Mouse (Mus musculus): ENCODE measurements around the gene Wbp4. TPM values are rescaled to one million over a fixed set of nuclear protein-coding genes. Genes with fewer than 3 reads are reported as not detected.

Gene Wbp4
- polyA plus RNA-seq, 1 experiment from 2014 or later, result 45.1 TPM

GRCm38 (mm10) chr14:79503371-79504075 lies 22.2 kb upstream of the Wbp4 start:
- Histone ChIP-seq H3K4me3 (no peak overlapping the region), H3K36me3 (no peaks in the 10 kb centered on the region), H3K4me2 (no peak overlapping the region), H3K9ac (no peak overlapping the region), H3K27ac (replicated peaks) (peak overlapping the region; percentile 25; the same call in 1 of the 2 replicates), H3K9me3 (no peaks in the 10 kb centered on the region), H3K27me3 (no peaks in the 10 kb centered on the region), H3K4me1 (replicated peaks) (peaks cover 8% of the 10 kb centered on the region; the same call in 1 of the 2 replicates)
- 61% methylated on average over 5 of the region's 5 CpGs for WGBS
- ATAC-seq (ENCODE audit: low read depth), result no peak

- no peak for ATAC-seq (ENCODE audit: low read depth)
- Histone ChIP-seq H3K27me3 (no peaks in the 10 kb centered on the region), H3K36me3 (no peaks in the 10 kb centered on the region), H3K9me3 (no peaks in the 10 kb centered on the region), H3K4me1 (replicated peaks) (peaks cover 8% of the 10 kb centered on the region; the same call in 1 of the 2 replicates), H3K4me2 (no peak overlapping the region), H3K27ac (replicated peaks) (no peak overlapping the region), H3K9ac (no peak overlapping the region), H3K4me3 (no peak overlapping the region)
- WGBS, result 86% methylated on average over 4 of the region's 4 CpGs
Measured at GRCm38 (mm10) chr14:79500756-79501155, 19.4 kb upstream of the Wbp4 start.

DNA sequence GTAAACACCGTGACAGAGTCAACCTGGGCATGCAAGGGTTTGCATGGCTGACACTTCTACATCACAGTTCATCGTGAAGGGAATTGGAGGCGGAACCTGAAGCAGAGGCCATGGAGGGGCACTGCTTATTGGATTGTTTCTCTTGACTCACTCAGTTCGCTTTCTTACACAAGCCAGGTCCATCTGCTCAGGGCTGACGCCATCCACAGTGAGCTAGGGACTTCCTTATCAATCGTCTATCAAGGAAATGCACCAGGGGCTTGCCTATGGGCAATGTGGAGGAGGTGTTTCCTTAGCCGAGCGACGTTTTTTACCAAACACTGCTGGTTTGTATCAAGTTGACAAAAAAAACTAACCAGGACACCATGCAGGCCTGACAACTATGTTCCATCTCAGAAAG lies 18.0 kb upstream of the Wbp4 start:
- Histone ChIP-seq H3K27ac (replicated peaks) (no peak overlapping the region), H3K27me3 (no peaks in the 10 kb centered on the region), H3K4me3 (no peak overlapping the region), H3K4me2 (no peak overlapping the region), H3K4me1 (replicated peaks) (peaks cover 8% of the 10 kb centered on the region; the same call in 1 of the 2 replicates), H3K9me3 (no peaks in the 10 kb centered on the region), H3K36me3 (no peaks in the 10 kb centered on the region), H3K9ac (no peak overlapping the region)
- no peak for ATAC-seq (ENCODE audit: low read depth)
- WGBS, result 91% methylated on average over 9 of the region's 9 CpGs

DNA sequence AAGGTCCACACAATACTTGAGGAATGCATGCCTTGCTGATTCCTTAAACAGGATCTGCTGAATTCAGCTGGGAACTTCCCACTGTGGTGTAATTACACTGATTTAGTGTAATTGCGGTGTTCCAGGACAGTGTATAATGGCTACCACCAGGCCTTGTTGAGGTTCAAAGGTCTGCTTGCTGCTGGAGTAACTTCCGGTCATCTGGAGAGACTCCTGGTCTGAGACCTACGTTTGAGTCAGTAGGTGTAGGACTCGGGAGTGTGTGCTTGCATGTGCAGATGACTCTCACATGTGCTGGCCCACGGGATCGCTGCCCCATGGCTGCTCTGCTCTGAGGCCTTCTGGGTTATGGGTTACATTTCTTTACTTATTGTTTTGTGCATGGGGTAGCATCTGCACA lies 13.0 kb upstream of the Wbp4 start:
- H3K9me3 ChIP-seq, result no peaks in the 10 kb centered on the region
- no peak overlapping the region for H3K4me2 ChIP-seq
- H3K4me1 ChIP-seq (replicated peaks), result no peaks in the 10 kb centered on the region
- H3K27ac ChIP-seq (replicated peaks), result no peak overlapping the region
- H3K9ac ChIP-seq, result no peak overlapping the region
- no peak overlapping the region for H3K4me3 ChIP-seq
- WGBS, result 68% methylated on average over 6 of the region's 6 CpGs
- H3K36me3 ChIP-seq, result no peaks in the 10 kb centered on the region; the same call in 1 of the 2 replicates
- no peaks in the 10 kb centered on the region for H3K27me3 ChIP-seq
- ATAC-seq (ENCODE audit: low read depth), result no peak

GRCm38 (mm10) chr14:79490246-79490645 lies 8.9 kb upstream of the Wbp4 start:
- Histone ChIP-seq H3K4me1 (replicated peaks) (peaks cover 22% of the 10 kb centered on the region), H3K27me3 (0 out of 2 replicates have a peak, but pooled peaks cover 8% of the 10 kb centered on the region), H3K9me3 (no peaks in the 10 kb centered on the region), H3K4me3 (no peak overlapping the region), H3K36me3 (no peaks in the 10 kb centered on the region; the same call in 1 of the 2 replicates), H3K27ac (replicated peaks) (no peak overlapping the region), H3K4me2 (no peak overlapping the region), H3K9ac (no peak overlapping the region)
- 79% methylated on average over 3 of the region's 3 CpGs for WGBS
- no peak for ATAC-seq (ENCODE audit: low read depth)

GRCm38 (mm10) chr14:79489150-79489549 lies 7.8 kb upstream of the Wbp4 start:
- no peaks in the 10 kb centered on the region for H3K9me3 ChIP-seq
- no peak overlapping the region for H3K9ac ChIP-seq
- H3K27ac ChIP-seq (replicated peaks), result peak overlapping the region; percentile 46; the same call in 1 of the 2 replicates
- ATAC-seq (ENCODE audit: low read depth), result peak; percentile 45; the same call in 1 of the 2 replicates
- no peak overlapping the region for H3K4me2 ChIP-seq
- H3K36me3 ChIP-seq, result no peaks in the 10 kb centered on the region; the same call in 1 of the 2 replicates
- 0 out of 2 replicates have a peak, but pooled peaks cover 8% of the 10 kb centered on the region for H3K27me3 ChIP-seq
- 77% methylated on average over 12 of the region's 12 CpGs for WGBS
- no peak overlapping the region for H3K4me3 ChIP-seq
- H3K4me1 ChIP-seq (replicated peaks), result peaks cover 22% of the 10 kb centered on the region

GRCm38 (mm10) chr14:79488531-79488930 lies 7.2 kb upstream of the Wbp4 start:
- 0 out of 2 replicates have a peak, but pooled peaks have one; percentile 28 for ATAC-seq (ENCODE audit: low read depth)
- H3K9ac ChIP-seq, result no peak overlapping the region
- 0 out of 2 replicates have a peak overlapping the region, but pooled peaks have one; percentile 46 for H3K27ac ChIP-seq (replicated peaks)
- no peak overlapping the region for H3K4me2 ChIP-seq
- H3K9me3 ChIP-seq, result no peaks in the 10 kb centered on the region
- H3K4me1 ChIP-seq (replicated peaks), result peaks cover 28% of the 10 kb centered on the region
- WGBS, result 32% methylated on average over 9 of the region's 9 CpGs
- 0 out of 2 replicates have a peak, but pooled peaks cover 8% of the 10 kb centered on the region for H3K27me3 ChIP-seq
- H3K36me3 ChIP-seq, result no peaks in the 10 kb centered on the region; the same call in 1 of the 2 replicates
- no peak overlapping the region for H3K4me3 ChIP-seq

GRCm38 (mm10) chr14:79486993-79487731 lies 5.8 kb upstream of the Wbp4 start:
- peak overlapping the region; percentile 64 for H3K4me2 ChIP-seq
- H3K27me3 ChIP-seq, result 0 out of 2 replicates have a peak, but pooled peaks cover 8% of the 10 kb centered on the region
- 9% methylated on average over 19 of the region's 19 CpGs for WGBS

GRCm38 (mm10) chr14:79486617-79486992 lies 5.3 kb upstream of the Wbp4 start:
- Histone ChIP-seq H3K9ac (peak overlapping the region; percentile 65; the same call in 1 of the 2 replicates), H3K4me3 (peak overlapping the region; percentile 40), H3K36me3 (no peaks in the 10 kb centered on the region; the same call in 1 of the 2 replicates), H3K27ac (replicated peaks) (0 out of 2 replicates have a peak overlapping the region, but pooled peaks have one; percentile 65), H3K27me3 (0 out of 2 replicates have a peak, but pooled peaks cover 8% of the 10 kb centered on the region), H3K9me3 (no peaks in the 10 kb centered on the region), H3K4me1 (replicated peaks) (peaks cover 40% of the 10 kb centered on the region), H3K4me2 (peak overlapping the region; percentile 64)
- WGBS, result 32% methylated on average over 8 of the region's 8 CpGs
- no peak for ATAC-seq (ENCODE audit: low read depth)

More at GRCm38 (mm10) chr14:79486993-79487731, 5.8 kb upstream of the Wbp4 start:
- H3K4me3 ChIP-seq, result peak overlapping the region; percentile 40
- H3K27ac ChIP-seq (replicated peaks), result 0 out of 2 replicates have a peak overlapping the region, but pooled peaks have one; percentile 65
- no peaks in the 10 kb centered on the region for H3K9me3 ChIP-seq
- H3K4me1 ChIP-seq (replicated peaks), result peaks cover 40% of the 10 kb centered on the region
- ATAC-seq (ENCODE audit: low read depth), result no peak
- no peaks in the 10 kb centered on the region; the same call in 1 of the 2 replicates for H3K36me3 ChIP-seq
- peak overlapping the region; percentile 65 for H3K9ac ChIP-seq

- H3K27me3 ChIP-seq, result 0 out of 2 replicates have a peak, but pooled peaks cover 8% of the 10 kb centered on the region
- peaks cover 53% of the 10 kb centered on the region for H3K4me1 ChIP-seq (replicated peaks)
- H3K27ac ChIP-seq (replicated peaks), result no peak overlapping the region
- H3K4me3 ChIP-seq, result peak overlapping the region; percentile 88
- 78% methylated on average over 8 of the region's 8 CpGs for whole genome bisulfite sequencing
- H3K4me2 ChIP-seq, result peak overlapping the region; percentile 66
- 0 out of 2 replicates have a peak, but pooled peaks cover 4% of the 10 kb centered on the region for H3K36me3 ChIP-seq
- H3K9me3 ChIP-seq, result no peaks in the 10 kb centered on the region
- peak overlapping the region; percentile 94; the same call in 1 of the 2 replicates for H3K9ac ChIP-seq
- no peak for ATAC-seq (ENCODE audit: low read depth)
Measured at GRCm38 (mm10) chr14:79483611-79484120, 2.3 kb upstream of the Wbp4 start.

DNA sequence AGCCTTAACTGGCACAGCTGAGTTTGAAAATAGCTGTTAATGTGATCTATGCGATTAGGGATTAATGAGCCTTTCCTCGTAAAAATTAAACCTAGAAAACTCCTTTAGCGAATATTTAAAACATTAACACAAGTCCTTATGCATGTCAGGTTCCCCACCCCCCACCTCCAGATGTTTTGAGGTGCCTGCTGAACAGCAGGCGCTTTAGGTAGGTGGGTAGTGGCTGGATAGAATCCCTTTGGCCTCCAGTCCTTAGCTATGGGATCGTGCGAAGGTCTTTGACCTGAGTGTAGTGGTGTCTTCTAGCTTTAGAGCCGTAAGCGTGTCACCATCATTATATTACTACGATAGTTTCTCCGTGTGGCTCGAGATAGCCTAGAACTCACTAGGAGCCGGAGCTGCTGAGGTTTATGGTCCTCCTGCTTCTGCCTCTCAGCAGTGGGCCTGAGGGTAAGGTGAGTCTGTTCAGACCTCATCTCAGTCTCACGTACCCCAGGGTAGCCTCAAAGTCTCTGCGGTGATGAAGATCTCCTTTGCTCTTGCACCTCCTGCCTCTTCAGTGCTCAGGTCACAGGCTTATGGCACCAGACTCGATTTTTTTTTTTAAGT lies 1.5 kb upstream of the Wbp4 start:
- 25% methylated on average over 15 of the region's 15 CpGs for WGBS
- H3K4me2 ChIP-seq, result peak overlapping the region; percentile 66
- 0 out of 2 replicates have a peak, but pooled peaks cover 8% of the 10 kb centered on the region for H3K27me3 ChIP-seq
- peaks cover 52% of the 10 kb centered on the region for H3K4me1 ChIP-seq (replicated peaks)
- no peak for ATAC-seq (ENCODE audit: low read depth)
- H3K27ac ChIP-seq (replicated peaks), result peak overlapping the region; percentile 100
- H3K36me3 ChIP-seq, result peaks cover 10% of the 10 kb centered on the region; the same call in 1 of the 2 replicates
- H3K4me3 ChIP-seq, result peak overlapping the region; percentile 88
- H3K9ac ChIP-seq, result peak overlapping the region; percentile 94
- no peaks in the 10 kb centered on the region for H3K9me3 ChIP-seq
